Mouse (Mus musculus) lung, embryonic 14.5 days (tissue): ENCODE measurements at regions not wholly inside any gene's neighbourhood (a gene's known extent, or its start where the extent isn't known, plus 50 kb on each side); places are given as distances from the start of the nearest gene placed in this dataset.
"Not testable (repeated sequence)": the region's sequence is repeated elsewhere in the genome, so short reads cannot be mapped to it uniquely, and the experiment has no call there.

ENCODE experiments used
- ATAC-seq: fragments of 200-750 bp; cut with Nextera tagmentation; 2 replicates; pipeline ENCODE4 v1.8.0; 2017; ENCODE audit warnings: mild to moderate bottlenecking, moderate TSS enrichment, moderate library complexity; ENCODE audit not compliant: insufficient read depth
- DNase-seq: peaks from one replicate; pipeline ENCODE4 v3.0.0-alpha.2; 2015
- H3K27ac ChIP-seq: fragments of 300-500 bp; sonication (generic); 2 replicates; pipeline ENCODE4 v1.5.1; 2014; ENCODE audit warnings: low read depth, mild to moderate bottlenecking, moderate library complexity
- H3K27me3 ChIP-seq: fragments of 300-500 bp; sonication (generic); 2 replicates; pipeline ENCODE4 v1.6.1; 2014; ENCODE audit warnings: low read length, control low read depth; ENCODE audit not compliant: insufficient read depth
- H3K36me3 ChIP-seq: fragments of 300-500 bp; sonication (generic); 2 replicates; pipeline ENCODE4 v1.6.1; 2014; ENCODE audit warnings: control low read depth; ENCODE audit not compliant: insufficient read depth
- H3K4me1 ChIP-seq: fragments of 300-500 bp; sonication (generic); 2 replicates; pipeline ENCODE4 v1.6.1; 2014; ENCODE audit warnings: antibody characterized with exemption, control low read depth; ENCODE audit not compliant: insufficient read depth
- H3K4me2 ChIP-seq: fragments of 300-500 bp; sonication (generic); 2 replicates; pipeline ENCODE4 v1.6.1; 2014; ENCODE audit warnings: mild to moderate bottlenecking
- H3K4me3 ChIP-seq: fragments of 300-500 bp; sonication (generic); 2 replicates; pipeline ENCODE4 v1.5.1; 2014; ENCODE audit warnings: low read depth, low read length
- H3K9ac ChIP-seq: fragments of 300-500 bp; sonication (generic); 2 replicates; pipeline ENCODE4 v1.6.1; 2014
- H3K9me3 ChIP-seq: fragments of 300-500 bp; sonication (generic); 2 replicates; pipeline ENCODE4 v1.6.1; 2016; ENCODE audit warnings: low read depth, low read length, control low read depth
- CTCF ChIP-seq: IDR thresholded peaks from 2 replicates; pipeline ENCODE4 v1.5.1; 2016; ENCODE audit warnings: antibody characterized with exemption, low read depth
- WGBS: fragments of 180-500 bp; shearing (Covaris S2); extraction: QIAGEN DNeasy Blood & Tissue Kit; methylation state at CpG from one replicate; pipeline ENCODE4 v1.1.7; 2014; 5-methylcytosine and 5-hydroxymethylcytosine counted together

GRCm38 (mm10) chr16:65378276-65378675 is 142.0 kb upstream of the Pou1f1 start:
- Histone ChIP-seq H3K4me2 (no peak overlapping the region), H3K27me3 (no peaks in the 10 kb centered on the region), H3K36me3 (no peaks in the 10 kb centered on the region), H3K27ac (no peak overlapping the region), H3K4me3 (no peak overlapping the region), H3K4me1 (no peaks in the 10 kb centered on the region), H3K9ac (no peak overlapping the region), H3K9me3 (no peaks in the 10 kb centered on the region)
- ATAC-seq (no peak), DNase-seq (no peak)
- no peak for TF ChIP-seq CTCF
- WGBS = 80% methylated on average over 3 of the region's 3 CpGs

DNA sequence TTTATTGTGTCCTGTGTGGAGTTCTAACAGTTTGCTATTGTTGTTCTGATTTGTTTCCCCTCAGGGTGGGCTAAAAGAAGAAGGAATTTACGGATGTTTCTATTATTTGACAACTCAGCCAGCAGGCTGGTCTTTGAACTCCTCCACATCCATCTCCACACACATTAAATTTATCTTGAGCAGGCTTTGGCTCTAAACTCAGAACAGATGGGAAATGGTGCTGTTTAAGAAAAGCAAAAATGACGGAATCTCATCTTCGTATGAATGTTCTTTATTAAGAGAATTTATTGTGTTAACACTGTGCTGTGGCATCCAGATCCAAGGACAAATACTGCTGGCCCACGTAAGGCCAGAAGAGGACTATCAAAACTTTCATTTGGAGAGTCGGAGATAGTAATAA is 140.4 kb upstream of the Pou1f1 start:
- no peaks in the 10 kb centered on the region for H3K36me3 ChIP-seq
- H3K27me3 ChIP-seq = no peaks in the 10 kb centered on the region
- H3K9ac ChIP-seq = no peak overlapping the region
- H3K9me3 ChIP-seq = no peaks in the 10 kb centered on the region
- H3K4me2 ChIP-seq = no peak overlapping the region
- WGBS = 30% methylated on average over 5 of the region's 5 CpGs
- H3K27ac ChIP-seq = no peak overlapping the region
- ATAC-seq (no peak), DNase-seq (peak; percentile 13)
- H3K4me3 ChIP-seq = no peak overlapping the region
- no peaks in the 10 kb centered on the region for H3K4me1 ChIP-seq
- TF ChIP-seq CTCF = no peak

- WGBS = 83% methylated on average over 5 of the region's 5 CpGs
- TF ChIP-seq CTCF = no peak
- Histone ChIP-seq H3K9me3 (no peaks in the 10 kb centered on the region), H3K4me3 (no peak overlapping the region), H3K27ac (no peak overlapping the region), H3K4me1 (no peaks in the 10 kb centered on the region), H3K4me2 (no peak overlapping the region), H3K9ac (no peak overlapping the region), H3K36me3 (no peaks in the 10 kb centered on the region), H3K27me3 (no peaks in the 10 kb centered on the region)
- ATAC-seq (no peak), DNase-seq (no peak)
Measured at GRCm38 (mm10) chr16:65403926-65404648, 116.2 kb upstream of the Pou1f1 start.

GRCm38 (mm10) chr16:65404816-65405215 is 115.5 kb upstream of the Pou1f1 start:
- no peak overlapping the region for H3K9ac ChIP-seq
- no peak overlapping the region for H3K27ac ChIP-seq
- no peak for DNase-seq
- 83% methylated on average over 5 of the region's 5 CpGs for WGBS
- ATAC-seq = no peak
- H3K27me3 ChIP-seq = no peaks in the 10 kb centered on the region
- no peak for TF ChIP-seq CTCF
- no peaks in the 10 kb centered on the region for H3K9me3 ChIP-seq
- no peak overlapping the region for H3K4me2 ChIP-seq
- H3K36me3 ChIP-seq = no peaks in the 10 kb centered on the region
- no peaks in the 10 kb centered on the region for H3K4me1 ChIP-seq
- H3K4me3 ChIP-seq = no peak overlapping the region

GRCm38 (mm10) chr16:65405824-65406556 is 114.3 kb upstream of the Pou1f1 start:
- H3K27ac ChIP-seq = no peak overlapping the region
- DNase-seq = peak; percentile 3
- H3K27me3 ChIP-seq = no peaks in the 10 kb centered on the region
- H3K9ac ChIP-seq = no peak overlapping the region
- H3K4me3 ChIP-seq = no peak overlapping the region
- H3K4me1 ChIP-seq = no peaks in the 10 kb centered on the region
- TF ChIP-seq CTCF = no peak
- ATAC-seq = no peak
- H3K36me3 ChIP-seq = no peaks in the 10 kb centered on the region
- H3K9me3 ChIP-seq = no peaks in the 10 kb centered on the region
- WGBS = 70% methylated on average over 3 of the region's 3 CpGs
- H3K4me2 ChIP-seq = no peak overlapping the region

GRCm38 (mm10) chr16:65432046-65432445 is 88.3 kb upstream of the Pou1f1 start:
- not testable (repeated sequence) for H3K27ac ChIP-seq, H3K27me3 ChIP-seq, ATAC-seq, DNase-seq, H3K4me2 ChIP-seq, H3K4me3 ChIP-seq, H3K4me1 ChIP-seq, H3K9ac ChIP-seq, H3K9me3 ChIP-seq, H3K36me3 ChIP-seq
- WGBS = 16% methylated on average over 9 of the region's 9 CpGs

DNA sequence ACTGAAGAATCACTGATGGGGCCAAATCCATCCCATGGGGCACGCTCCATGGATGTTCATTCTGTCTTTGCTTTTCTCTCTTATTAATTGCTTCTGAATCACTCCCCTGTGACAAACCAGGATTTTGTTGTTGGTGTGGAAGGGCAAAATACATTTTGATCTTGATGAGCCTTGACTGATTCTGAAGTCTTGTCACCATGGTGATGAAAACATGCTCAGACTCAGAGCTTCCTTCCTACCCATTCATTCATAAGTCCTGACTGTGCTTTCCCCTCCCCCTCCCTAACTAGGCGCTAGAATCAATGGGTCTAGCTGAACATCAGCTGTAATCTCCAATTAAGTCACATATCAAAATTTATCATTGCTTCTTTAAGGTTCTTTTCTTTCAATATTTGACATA is 84.2 kb upstream of the Pou1f1 start:
- Histone ChIP-seq H3K27ac (no peak overlapping the region), H3K4me1 (no peaks in the 10 kb centered on the region), H3K4me3 (no peak overlapping the region), H3K9ac (no peak overlapping the region), H3K9me3 (no peaks in the 10 kb centered on the region), H3K36me3 (no peaks in the 10 kb centered on the region), H3K4me2 (no peak overlapping the region), H3K27me3 (no peaks in the 10 kb centered on the region)
- no peak for TF ChIP-seq CTCF
- DNase-seq (no peak), ATAC-seq (no peak)
- WGBS = 71% methylated on average over 2 of the region's 2 CpGs
